Mouse (Mus musculus): Measurements from ENCODE around the gene Dusp9. TPM values are rescaled to one million over a fixed set of nuclear protein-coding genes. Genes with fewer than 3 reads are reported as not detected.

The Dusp9 gene
- total RNA-seq (2014; rRNA removed; ENCODE audit: low replicate concordance), result 0.39 and 2.2 TPM in 2 replicates
- 0.12 and 0.19 TPM in 2 replicates for polyA plus RNA-seq (2015; fragmentation: Nextera tagmentation; extraction: Ambion mirVana)

DNA sequence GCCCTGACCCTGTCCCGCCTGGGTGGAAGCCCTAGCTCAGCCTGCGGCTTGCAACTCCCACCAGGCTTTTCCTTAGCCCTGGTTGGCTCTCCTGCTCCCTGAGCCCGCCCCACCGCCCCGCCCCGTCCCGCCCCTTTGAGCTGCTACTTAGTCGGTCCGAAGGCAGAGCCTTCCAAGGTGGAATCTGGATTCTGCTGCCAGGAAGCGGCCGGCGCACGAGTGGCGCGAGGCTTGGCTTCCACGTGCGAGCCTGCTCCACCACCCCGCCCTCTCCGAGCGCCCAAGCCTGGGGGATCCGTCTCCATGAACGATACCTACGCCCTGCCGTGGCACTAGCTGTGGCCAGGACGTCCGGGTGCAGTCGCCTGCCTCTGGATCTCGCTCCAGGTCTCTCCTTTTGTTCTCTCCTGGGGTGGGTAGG lies at the start of gene Dusp9:
Dusp9 (plus strand) TSS at position 165 of the 421 bp plus-strand sequence.
- Histone ChIP-seq H3K9ac (replicated peaks; ENCODE audit: low read depth, low read length) (no peak within 1 kb of the TSS), H3K36me3 (replicated peaks; ENCODE audit: control insufficient read depth, insufficient read depth, low read length) (no peaks in the 10 kb centered on the region), H3K9me3 (replicated peaks; ENCODE audit: control insufficient read depth, low read length) (no peaks in the 10 kb centered on the region), H3K4me3 (ENCODE audit: low read depth, low read length) (peak within 1 kb of the TSS; percentile 28), H3K27ac (ENCODE audit: low read depth) (no peak within 1 kb of the TSS), H3K27me3 (ENCODE audit: control insufficient read depth, insufficient read depth, low read length) (peaks cover 65% of the 10 kb centered on the region), H3K4me1 (ENCODE audit: control insufficient read depth, insufficient read depth) (no peaks in the 10 kb centered on the region), H3K4me2 (ENCODE audit: low read depth, low read length) (peak within 1 kb of the TSS; percentile 57)
- no peak for TF ChIP-seq CTCF (IDR thresholded peaks at IDR 0.05; ENCODE audit: low read depth)
- TF ChIP-seq EP300 (IDR thresholded peaks at IDR 0.05; ENCODE audit: low read depth), result no peak
- peak; percentile 81 for ATAC-seq (ENCODE audit: insufficient read depth, low read depth)
- DNase-seq (ENCODE audit: low spot score), result peak; percentile 41
- WGBS, result 14% methylated on average over 23 of the region's 28 CpGs

DNA sequence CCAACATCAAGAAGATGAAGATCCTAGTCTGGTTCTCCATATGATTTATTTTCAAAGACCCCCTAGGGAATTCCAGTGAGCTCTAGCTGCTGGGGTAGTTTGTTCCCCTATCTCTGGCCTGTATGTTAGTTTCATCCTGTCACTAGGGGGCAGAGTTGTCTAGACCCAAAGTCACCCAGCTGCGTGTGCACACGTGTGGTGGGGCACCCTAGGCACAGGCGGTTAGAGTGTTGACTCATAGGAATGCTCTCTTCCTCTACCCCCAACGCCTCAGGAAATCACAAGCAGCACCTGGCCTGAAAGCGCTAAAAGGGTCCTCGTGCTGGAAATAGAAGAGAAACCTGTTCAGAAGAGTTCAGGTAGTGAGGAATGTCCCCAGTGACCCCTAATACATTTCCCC lies 46.0 kb upstream of the Dusp9 start:
- Histone ChIP-seq H3K9me3 (replicated peaks; ENCODE audit: control insufficient read depth, low read length) (no peaks in the 10 kb centered on the region), H3K4me1 (ENCODE audit: control insufficient read depth, insufficient read depth) (no peaks in the 10 kb centered on the region), H3K36me3 (replicated peaks; ENCODE audit: control insufficient read depth, insufficient read depth, low read length) (no peaks in the 10 kb centered on the region), H3K4me2 (ENCODE audit: low read depth, low read length) (no peak overlapping the region), H3K9ac (replicated peaks; ENCODE audit: low read depth, low read length) (no peak overlapping the region), H3K27me3 (ENCODE audit: control insufficient read depth, insufficient read depth, low read length) (no peaks in the 10 kb centered on the region), H3K27ac (ENCODE audit: low read depth) (no peak overlapping the region), H3K4me3 (ENCODE audit: low read depth, low read length) (no peak overlapping the region)
- DNase-seq (ENCODE audit: low spot score), result peak; percentile 7
- WGBS, result 19% methylated on average over 6 of the region's 6 CpGs
- no peak for ATAC-seq (ENCODE audit: insufficient read depth, low read depth)
- TF ChIP-seq EP300 (IDR thresholded peaks at IDR 0.05; ENCODE audit: low read depth), result no peak
- peak; percentile 46 for TF ChIP-seq CTCF (IDR thresholded peaks at IDR 0.05; ENCODE audit: low read depth)

DNA sequence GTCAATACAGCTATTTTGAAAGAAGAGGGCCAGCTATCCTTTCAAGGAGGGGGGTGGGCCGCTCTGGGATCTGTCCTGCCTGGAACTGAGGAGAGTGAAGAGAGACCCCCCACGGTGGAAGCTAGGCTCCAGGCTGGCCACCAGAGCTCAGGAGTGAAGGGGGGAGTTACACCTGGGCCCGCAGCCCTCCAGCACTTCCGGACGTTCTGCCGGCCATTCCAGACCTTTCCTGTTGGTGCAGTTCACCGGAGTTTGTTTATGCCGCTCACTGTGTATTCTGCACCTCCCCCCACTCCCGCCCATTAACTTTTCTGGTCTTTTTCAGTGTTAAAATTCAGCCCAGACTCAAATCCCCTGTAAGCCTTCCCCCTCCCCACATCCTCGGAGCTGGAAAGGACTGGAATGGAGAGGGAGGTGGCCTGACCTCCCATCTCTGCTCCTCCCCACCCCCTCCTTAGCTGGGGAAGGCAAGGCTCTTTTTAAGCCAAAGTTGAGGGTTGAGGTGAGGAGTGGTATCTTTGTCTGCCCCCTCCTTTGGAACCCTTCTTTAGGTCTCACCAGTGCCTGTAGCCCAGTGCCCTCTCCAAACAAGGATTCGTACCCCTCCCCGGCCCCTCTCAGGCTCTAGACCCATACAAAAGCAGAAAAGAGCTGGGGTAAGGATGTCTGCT lies 44.6 kb upstream of the Dusp9 start:
- no peak overlapping the region for H3K27ac ChIP-seq (ENCODE audit: low read depth)
- TF ChIP-seq CTCF (IDR thresholded peaks at IDR 0.05; ENCODE audit: low read depth) (no peak), EP300 (IDR thresholded peaks at IDR 0.05; ENCODE audit: low read depth) (no peak)
- H3K27me3 ChIP-seq (ENCODE audit: control insufficient read depth, insufficient read depth, low read length), result no peaks in the 10 kb centered on the region
- no peak overlapping the region for H3K4me3 ChIP-seq (ENCODE audit: low read depth, low read length)
- no peaks in the 10 kb centered on the region for H3K4me1 ChIP-seq (ENCODE audit: control insufficient read depth, insufficient read depth)
- ATAC-seq (ENCODE audit: insufficient read depth, low read depth) (no peak), DNase-seq (ENCODE audit: low spot score) (no peak)
- no peaks in the 10 kb centered on the region for H3K9me3 ChIP-seq (replicated peaks; ENCODE audit: control insufficient read depth, low read length)
- no peak overlapping the region for H3K9ac ChIP-seq (replicated peaks; ENCODE audit: low read depth, low read length)
- H3K36me3 ChIP-seq (replicated peaks; ENCODE audit: control insufficient read depth, insufficient read depth, low read length), result no peaks in the 10 kb centered on the region
- no peak overlapping the region for H3K4me2 ChIP-seq (ENCODE audit: low read depth, low read length)
- 43% methylated on average over 12 of the region's 12 CpGs for WGBS

DNA sequence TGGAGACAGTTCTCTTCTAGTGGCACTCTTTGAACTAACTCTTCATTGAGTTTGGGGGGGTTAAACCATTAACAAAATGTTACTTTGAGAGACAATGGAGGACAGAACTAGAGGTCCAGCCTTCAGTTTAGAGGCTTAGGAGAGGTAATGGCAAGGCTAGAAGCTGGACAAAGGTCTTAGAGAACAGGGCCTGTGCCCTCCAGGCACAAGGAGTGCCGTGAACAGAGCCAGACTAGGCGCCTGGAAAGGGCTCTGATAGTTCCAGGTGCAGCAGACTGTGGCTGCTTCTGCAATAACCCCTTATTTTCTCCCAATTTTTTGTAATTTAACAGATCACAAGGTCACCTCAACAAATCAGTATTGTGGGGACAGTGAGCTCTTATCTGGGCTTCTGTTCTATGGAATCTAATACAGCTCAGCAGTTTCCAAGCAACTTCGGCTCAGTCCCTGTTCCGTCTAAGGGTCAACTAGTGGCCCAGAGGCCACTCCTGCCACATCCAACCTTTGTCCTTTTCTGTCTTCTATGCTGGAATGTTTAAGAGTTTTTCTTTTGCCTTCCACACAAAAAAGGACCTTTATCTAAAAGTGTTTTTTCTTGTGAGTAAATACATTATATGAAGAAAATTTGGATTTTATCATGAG lies 43.8 kb upstream of the Dusp9 start:
- H3K27me3 ChIP-seq (ENCODE audit: control insufficient read depth, insufficient read depth, low read length), result no peaks in the 10 kb centered on the region
- no peak overlapping the region for H3K4me2 ChIP-seq (ENCODE audit: low read depth, low read length)
- no peaks in the 10 kb centered on the region for H3K4me1 ChIP-seq (ENCODE audit: control insufficient read depth, insufficient read depth)
- no peak overlapping the region for H3K9ac ChIP-seq (replicated peaks; ENCODE audit: low read depth, low read length)
- no peaks in the 10 kb centered on the region for H3K36me3 ChIP-seq (replicated peaks; ENCODE audit: control insufficient read depth, insufficient read depth, low read length)
- ATAC-seq (ENCODE audit: insufficient read depth, low read depth) (no peak), DNase-seq (ENCODE audit: low spot score) (no peak)
- no peak for TF ChIP-seq CTCF (IDR thresholded peaks at IDR 0.05; ENCODE audit: low read depth)
- no peak for TF ChIP-seq EP300 (IDR thresholded peaks at IDR 0.05; ENCODE audit: low read depth)
- H3K4me3 ChIP-seq (ENCODE audit: low read depth, low read length), result no peak overlapping the region
- H3K27ac ChIP-seq (ENCODE audit: low read depth), result no peak overlapping the region
- H3K9me3 ChIP-seq (replicated peaks; ENCODE audit: control insufficient read depth, low read length), result no peaks in the 10 kb centered on the region
- WGBS, result 69% methylated on average over 4 of the region's 4 CpGs

DNA sequence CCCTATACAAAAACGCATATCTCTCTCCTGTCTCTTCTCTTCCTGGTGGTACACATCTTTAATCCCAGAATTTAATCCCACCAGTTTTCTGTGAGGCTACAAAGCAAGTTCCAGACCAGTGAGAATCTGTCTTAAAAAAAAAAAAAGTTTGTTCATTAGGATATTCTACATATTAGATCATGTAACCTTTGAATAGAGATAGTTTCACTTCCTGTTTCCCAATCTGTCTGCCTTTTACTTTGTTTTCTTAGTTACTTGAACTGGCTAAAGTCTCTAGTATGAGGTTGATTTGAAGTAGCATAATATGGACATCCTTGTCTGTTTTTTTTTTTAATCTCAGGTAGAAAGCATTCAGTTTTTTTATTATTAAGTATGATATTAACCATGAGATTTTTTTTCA lies 37.8 kb upstream of the Dusp9 start:
- H3K9me3 ChIP-seq (replicated peaks; ENCODE audit: control insufficient read depth, low read length), result no peaks in the 10 kb centered on the region
- H3K9ac ChIP-seq (replicated peaks; ENCODE audit: low read depth, low read length), result no peak overlapping the region
- 66% methylated on average over 1 of the region's 1 CpGs for WGBS
- H3K4me3 ChIP-seq (ENCODE audit: low read depth, low read length), result no peak overlapping the region
- no peak for ATAC-seq (ENCODE audit: insufficient read depth, low read depth)
- no peak overlapping the region for H3K27ac ChIP-seq (ENCODE audit: low read depth)
- no peak overlapping the region for H3K4me2 ChIP-seq (ENCODE audit: low read depth, low read length)
- H3K27me3 ChIP-seq (ENCODE audit: control insufficient read depth, insufficient read depth, low read length), result no peaks in the 10 kb centered on the region
- H3K36me3 ChIP-seq (replicated peaks; ENCODE audit: control insufficient read depth, insufficient read depth, low read length), result no peaks in the 10 kb centered on the region
- no peaks in the 10 kb centered on the region for H3K4me1 ChIP-seq (ENCODE audit: control insufficient read depth, insufficient read depth)
- TF ChIP-seq CTCF (IDR thresholded peaks at IDR 0.05; ENCODE audit: low read depth) (no peak), EP300 (IDR thresholded peaks at IDR 0.05; ENCODE audit: low read depth) (no peak)
- no peak for DNase-seq (ENCODE audit: low spot score)
